Mouse (Mus musculus) embryonic fibroblast, embryonic 13.5 days (primary cell): ENCODE measurements at regions not wholly inside any gene's neighbourhood (a gene's known extent, or its start where the extent isn't known, plus 50 kb on each side); places are given as distances from the start of the nearest gene placed in this dataset.

Experiments used
- CTCF ChIP-seq: IDR thresholded peaks from 2 replicates; pipeline ENCODE4 v1.5.1; 2011; ENCODE audit warnings: mild to moderate bottlenecking, control low read depth, low read length, moderate library complexity, borderline replicate concordance; ENCODE audit not compliant: insufficient read depth
- POLR2A ChIP-seq: IDR thresholded peaks from 2 replicates; pipeline ENCODE4 v1.6.1; 2011; ENCODE audit warnings: low read depth, mild to moderate bottlenecking, control low read depth, low read length, moderate library complexity

DNA sequence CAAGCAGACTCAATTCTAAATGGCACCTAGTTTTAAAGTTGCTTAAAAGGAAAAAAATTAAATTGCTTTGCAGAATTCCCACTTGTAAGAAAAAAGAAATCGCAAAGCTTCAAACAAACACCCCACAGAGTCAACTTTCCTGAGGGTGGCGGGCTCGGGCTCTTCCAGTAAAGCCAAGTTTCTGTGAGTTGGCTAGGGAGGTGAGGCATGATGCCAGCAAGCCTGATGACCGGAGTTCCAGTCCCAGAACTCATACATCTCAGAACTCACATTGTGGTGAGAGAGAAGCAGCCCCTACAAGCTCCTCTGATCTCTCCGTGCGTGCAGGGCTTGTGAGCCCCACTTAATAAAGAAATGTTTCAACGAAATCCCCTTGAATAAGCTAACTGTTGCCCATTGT, 328.7 kb upstream of the Gm5148 start:
- TF ChIP-seq CTCF, result no peak
- no peak for TF ChIP-seq POLR2A
